Mouse (Mus musculus) liver, embryonic 14.5 days (tissue): ENCODE measurements around the gene Satb2. TPM values are rescaled to one million over a fixed set of nuclear protein-coding genes. Genes with fewer than 3 reads are reported as not detected.

ENCODE experiments used
- ATAC-seq: fragments of 200-750 bp; cut with Nextera tagmentation; 2 replicates; pipeline ENCODE4 v1.8.0; 2017; ENCODE audit warnings: moderate number of reproducible peaks, mild to moderate bottlenecking, moderate library complexity; ENCODE audit not compliant: insufficient read depth
- DNase-seq, 3 experiments: peaks; one replicate each; pipeline ENCODE4 v3.0.0-alpha.2; 2012 to 2013; ENCODE audit warnings: low read depth in 3 of 3, low spot score in 3 of 3
- H3K27ac ChIP-seq: fragments of 300-500 bp; sonication (generic); 2 replicates; pipeline ENCODE4 v1.5.1; 2014; ENCODE audit warnings: moderate library complexity, mild to moderate bottlenecking, control low read depth, inconsistent platforms
- H3K27me3 ChIP-seq: fragments of 300-500 bp; sonication (generic); 2 replicates; pipeline ENCODE4 v1.6.1; 2014; ENCODE audit warnings: mild to moderate bottlenecking, low read length, moderate library complexity; ENCODE audit not compliant: control insufficient read depth, insufficient read depth
- H3K36me3 ChIP-seq: fragments of 300-500 bp; sonication (generic); replicated peaks from 2 replicates; pipeline ENCODE4 v1.6.1; 2014; ENCODE audit warnings: low read depth; ENCODE audit not compliant: control insufficient read depth, insufficient read depth
- H3K4me1 ChIP-seq, 2 experiments: fragments of 200-500 bp in 1 of 2; fragments of 300-500 bp in 1 of 2; sonication (generic) in 1 of 2; replicated peaks; 2 replicates each; pipeline ENCODE4 v1.6.1; 2012 to 2014; ENCODE audit warnings: antibody characterized with exemption in 1 of 2, inconsistent platforms in 1 of 2, low read length in 1 of 2; ENCODE audit not compliant: control insufficient read depth in 2 of 2, insufficient read depth in 2 of 2
- H3K4me2 ChIP-seq: fragments of 300-500 bp; sonication (generic); 2 replicates; pipeline ENCODE4 v1.6.1; 2014; ENCODE audit warnings: low read depth, mild to moderate bottlenecking, control low read depth, moderate library complexity
- H3K4me3 ChIP-seq, 2 experiments: fragments of 200-500 bp in 1 of 2; fragments of 300-500 bp in 1 of 2; sonication (generic) in 1 of 2; 2 replicates each; pipeline ENCODE4 v1.5.1; 2012 to 2014; ENCODE audit warnings: low read depth in 2 of 2, low read length in 2 of 2, mild to moderate bottlenecking in 2 of 2, control low read depth in 1 of 2, inconsistent platforms in 1 of 2, moderate library complexity in 1 of 2; ENCODE audit not compliant: insufficient read depth in 1 of 2
- H3K9ac ChIP-seq: fragments of 300-500 bp; sonication (generic); replicated peaks from 2 replicates; pipeline ENCODE4 v1.6.1; 2014; ENCODE audit warnings: mild to moderate bottlenecking, control low read depth, moderate library complexity
- H3K9me3 ChIP-seq: fragments of 300-500 bp; sonication (generic); 2 replicates; pipeline ENCODE4 v1.6.1; 2016; ENCODE audit warnings: low read length, mixed read lengths; ENCODE audit not compliant: control insufficient read depth
- CTCF ChIP-seq: IDR thresholded peaks from 2 replicates; pipeline ENCODE4 v1.5.1; 2016; ENCODE audit warnings: antibody characterized with exemption, low read depth, control low read depth
- EP300 ChIP-seq: IDR thresholded peaks from 2 replicates; pipeline ENCODE4 v1.6.1; 2016; ENCODE audit warnings: antibody characterized with exemption, low read depth
- WGBS: fragments of 180-500 bp; shearing (Covaris S2); extraction: QIAGEN DNeasy Blood & Tissue Kit; methylation state at CpG from one replicate; pipeline ENCODE4 v1.1.7; 2014; ENCODE audit not compliant: insufficient replicate concordance; 5-methylcytosine and 5-hydroxymethylcytosine counted together
- polyA plus RNA-seq, 2 experiments: library from polyadenylated mRNA; depleted of rRNA in 1 of 2; stranded (reverse) in 1 of 2; unstranded in 1 of 2; fragments of >200 nt; fragmentation: Nextera tagmentation in 1 of 2; extraction: Ambion mirVana in 1 of 2; gene quantifications; 2 replicates each; pipeline versions ENCODE4 v1.2.1 to v1.2.3; 2012 to 2014

Satb2 gene
- polyA plus RNA-seq, 2 experiments = 0.03 TPM

DNA sequence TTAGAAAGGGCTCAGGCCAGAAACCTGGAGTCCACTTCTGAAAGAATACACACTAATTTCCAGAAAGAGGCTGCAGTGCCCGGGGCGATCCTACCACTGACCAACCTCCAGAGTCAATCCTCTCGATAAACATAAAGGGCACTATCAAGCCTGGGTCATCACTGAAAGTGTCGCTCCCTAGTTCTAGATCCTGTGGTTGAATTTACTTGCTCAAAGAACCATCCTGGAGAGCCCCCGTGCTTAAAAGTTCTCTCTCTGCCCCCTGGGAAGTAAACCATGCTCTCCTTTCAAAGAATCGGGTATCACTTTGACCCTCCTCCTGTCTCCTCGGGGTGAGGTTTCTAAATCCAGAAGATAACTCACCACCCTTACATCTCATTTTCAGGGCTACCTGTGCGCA, 4.2 kb upstream of the Satb2 start:
- peaks cover 72% of the 10 kb centered on the region for H3K27me3 ChIP-seq
- no peak overlapping the region for H3K4me2 ChIP-seq
- H3K36me3 ChIP-seq = no peaks in the 10 kb centered on the region
- no peak overlapping the region for H3K9ac ChIP-seq
- no peak for ATAC-seq
- H3K4me3 ChIP-seq = no peak overlapping the region
- no peaks in the 10 kb centered on the region for H3K9me3 ChIP-seq
- 3% methylated on average over 8 of the region's 8 CpGs for WGBS
- no peak for TF ChIP-seq CTCF
- no peak for TF ChIP-seq EP300
- H3K27ac ChIP-seq = no peak overlapping the region
- DNase-seq = no peak
- H3K4me1 ChIP-seq = no peaks in the 10 kb centered on the region

DNA sequence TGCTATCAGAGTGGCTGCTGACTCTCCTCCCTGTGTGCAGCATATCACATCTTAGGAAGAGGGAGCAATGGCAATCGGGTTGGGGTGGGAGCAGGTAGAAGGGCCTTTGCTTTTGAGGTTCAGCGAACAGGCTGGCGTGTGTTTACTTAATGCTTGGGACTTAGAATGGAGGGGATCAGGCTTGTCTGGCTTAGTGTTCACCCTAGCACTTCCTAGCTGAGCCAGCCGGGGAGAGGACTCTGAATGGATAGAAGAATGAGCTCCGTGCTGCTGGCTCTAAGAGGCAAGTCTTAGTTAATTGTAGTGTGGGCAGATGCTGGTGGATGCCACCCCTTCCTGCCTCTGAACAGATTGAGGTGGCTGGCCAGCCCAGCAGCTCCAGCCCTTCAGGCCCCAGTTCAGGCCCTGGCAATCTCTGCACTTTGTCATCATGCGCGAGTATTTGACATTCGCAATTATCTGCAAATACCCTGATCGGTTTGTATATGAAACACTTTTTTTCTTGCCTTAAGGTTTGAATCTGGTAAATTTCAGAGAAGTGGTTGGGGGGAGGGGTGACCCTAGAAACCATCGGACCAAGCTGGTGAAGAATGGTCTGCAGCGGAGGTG, 3.6 kb upstream of the Satb2 start:
- H3K9ac ChIP-seq = no peak overlapping the region
- no peak overlapping the region for H3K4me2 ChIP-seq
- TF ChIP-seq CTCF (no peak), EP300 (no peak)
- WGBS = 7% methylated on average over 11 of the region's 11 CpGs
- no peak overlapping the region for H3K4me3 ChIP-seq
- H3K27ac ChIP-seq = no peak overlapping the region
- ATAC-seq (no peak), DNase-seq (no peak)
- peaks cover 78% of the 10 kb centered on the region for H3K27me3 ChIP-seq
- H3K9me3 ChIP-seq = no peaks in the 10 kb centered on the region
- no peaks in the 10 kb centered on the region for H3K36me3 ChIP-seq
- H3K4me1 ChIP-seq = no peaks in the 10 kb centered on the region

- Histone ChIP-seq H3K36me3 (no peaks in the 10 kb centered on the region), H3K9ac (no peak overlapping the region), H3K9me3 (no peaks in the 10 kb centered on the region), H3K4me3 (no peak overlapping the region), H3K4me2 (no peak overlapping the region), H3K27ac (no peak overlapping the region), H3K4me1 (no peaks in the 10 kb centered on the region), H3K27me3 (peaks cover 83% of the 10 kb centered on the region)
- DNase-seq (no peak), ATAC-seq (no peak)
- no peak for TF ChIP-seq CTCF
- no peak for TF ChIP-seq EP300
- WGBS = 0% methylated on average over 1 of the region's 1 CpGs
These were observed 3.1 kb upstream of the Satb2 start for GRCm38 (mm10) chr1:56981508-56981907.

DNA sequence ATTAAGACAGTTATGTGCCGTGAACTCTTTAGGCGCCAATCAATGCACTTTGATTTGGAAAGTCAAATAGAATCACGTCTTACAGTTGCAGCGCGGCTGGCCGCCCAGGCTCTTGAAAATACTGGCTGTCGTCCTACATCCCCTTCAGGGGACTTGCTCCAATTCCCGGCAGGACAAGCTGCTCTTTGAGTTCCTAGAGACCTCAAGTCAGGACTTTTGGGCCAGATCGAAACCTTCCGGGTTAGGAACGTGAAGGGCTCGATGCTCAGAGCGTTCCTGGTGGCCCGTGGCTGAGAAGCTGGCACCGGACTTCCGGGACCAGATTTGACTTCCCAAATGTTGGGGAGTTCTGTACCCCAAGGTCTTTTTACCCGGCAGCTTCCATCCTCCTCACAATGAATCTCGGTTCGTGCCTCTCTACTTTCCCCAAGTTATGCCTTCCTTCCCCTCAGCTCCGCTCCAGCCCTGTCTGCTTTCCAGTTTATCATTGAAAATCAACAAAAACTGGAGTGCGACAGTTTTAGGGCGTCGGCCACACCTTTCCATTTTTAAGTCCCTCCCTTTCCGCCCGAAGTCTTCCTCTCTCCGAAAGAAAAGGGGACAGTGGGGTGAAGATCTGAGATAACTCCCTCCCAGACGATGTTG, 2.3 kb upstream of the Satb2 start:
- Histone ChIP-seq H3K4me1 (no peaks in the 10 kb centered on the region), H3K27ac (no peak overlapping the region), H3K4me3 (no peak overlapping the region), H3K27me3 (peaks cover 91% of the 10 kb centered on the region), H3K9ac (no peak overlapping the region), H3K36me3 (no peaks in the 10 kb centered on the region), H3K9me3 (no peaks in the 10 kb centered on the region), H3K4me2 (no peak overlapping the region)
- TF ChIP-seq CTCF (no peak), EP300 (no peak)
- 1% methylated on average over 27 of the region's 27 CpGs for WGBS
- DNase-seq (no peak), ATAC-seq (no peak)

DNA sequence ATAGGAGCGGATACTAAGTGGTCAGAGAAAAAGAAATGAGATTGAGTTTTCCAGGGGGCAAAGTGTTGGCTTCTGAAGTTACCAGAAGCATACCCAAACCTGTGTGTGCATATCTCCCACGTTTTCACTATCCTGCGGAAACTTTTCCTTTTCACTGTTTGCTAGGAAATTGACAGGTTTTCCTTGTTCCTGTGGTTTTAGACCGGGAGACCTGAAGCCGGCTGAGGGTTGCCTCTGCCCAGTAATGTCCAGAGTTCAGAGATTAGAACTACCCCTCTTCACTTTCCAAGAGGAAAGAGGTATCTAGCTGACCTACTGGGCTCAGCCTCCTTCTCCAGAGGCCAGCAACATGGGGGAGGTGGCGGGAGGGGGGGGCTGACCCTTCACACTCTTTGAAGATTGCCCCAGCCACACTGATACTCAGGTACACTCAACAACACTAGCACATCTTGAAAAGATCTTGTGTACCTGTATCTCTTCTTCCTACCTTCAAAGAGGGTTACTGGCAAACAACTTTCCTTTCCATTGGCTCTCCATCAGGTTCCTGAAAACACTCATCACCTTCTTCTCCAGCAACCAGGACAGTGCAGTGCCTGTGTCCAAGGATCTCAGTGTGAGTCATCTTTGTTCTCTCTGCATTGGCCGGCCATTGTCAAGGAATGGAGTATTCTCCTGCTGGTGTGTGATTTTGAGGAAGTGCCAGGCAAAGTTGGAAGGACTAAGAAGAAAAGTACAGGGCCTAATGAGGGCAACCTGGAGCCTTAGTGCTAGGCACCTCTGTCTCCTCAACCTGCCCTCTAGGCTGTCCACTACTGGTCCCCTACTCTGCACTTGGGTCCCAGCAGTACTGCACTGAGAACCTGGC, 1.3 kb upstream of the Satb2 start:
- no peaks in the 10 kb centered on the region for H3K4me1 ChIP-seq
- H3K36me3 ChIP-seq = no peaks in the 10 kb centered on the region
- H3K27me3 ChIP-seq = peaks cover 92% of the 10 kb centered on the region
- DNase-seq (no peak), ATAC-seq (no peak)
- TF ChIP-seq EP300 = no peak
- TF ChIP-seq CTCF = no peak
- H3K9ac ChIP-seq = no peak overlapping the region
- no peak overlapping the region for H3K4me2 ChIP-seq
- no peak overlapping the region for H3K4me3 ChIP-seq
- no peaks in the 10 kb centered on the region for H3K9me3 ChIP-seq
- 3% methylated on average over 7 of the region's 7 CpGs for WGBS
- H3K27ac ChIP-seq = no peak overlapping the region
